Mouse (Mus musculus): ENCODE measurements at regions not wholly inside any gene's neighbourhood (a gene's known extent, or its start where the extent isn't known, plus 50 kb on each side); places are given as distances from the start of the nearest gene placed in this dataset.
A peak's percentile ranks its signal among the peaks of the same experiment; 100 is the strongest.

DNA sequence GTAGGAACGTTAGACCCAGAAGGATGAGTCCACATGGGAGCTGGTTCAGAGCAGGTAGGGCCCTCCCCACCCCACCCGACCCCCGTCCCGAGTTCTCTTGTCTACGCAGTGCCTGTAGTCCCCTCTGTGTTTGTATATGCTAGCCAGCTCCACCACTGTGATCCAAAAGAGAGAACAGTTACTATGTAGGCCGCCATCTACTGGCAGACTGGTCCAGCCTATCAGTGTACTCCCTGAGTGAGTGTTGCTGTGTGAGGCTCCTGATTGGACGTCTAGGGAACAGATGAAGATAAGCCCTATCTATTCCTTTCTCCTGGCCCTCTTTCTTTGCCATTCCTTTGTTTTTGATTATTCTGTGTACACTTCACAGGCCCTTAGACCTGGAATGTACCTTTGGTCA lies 120.6 kb upstream of the Ccnd2 start:
- no peak for DNase-seq (ENCODE audit: low spot score)

DNA sequence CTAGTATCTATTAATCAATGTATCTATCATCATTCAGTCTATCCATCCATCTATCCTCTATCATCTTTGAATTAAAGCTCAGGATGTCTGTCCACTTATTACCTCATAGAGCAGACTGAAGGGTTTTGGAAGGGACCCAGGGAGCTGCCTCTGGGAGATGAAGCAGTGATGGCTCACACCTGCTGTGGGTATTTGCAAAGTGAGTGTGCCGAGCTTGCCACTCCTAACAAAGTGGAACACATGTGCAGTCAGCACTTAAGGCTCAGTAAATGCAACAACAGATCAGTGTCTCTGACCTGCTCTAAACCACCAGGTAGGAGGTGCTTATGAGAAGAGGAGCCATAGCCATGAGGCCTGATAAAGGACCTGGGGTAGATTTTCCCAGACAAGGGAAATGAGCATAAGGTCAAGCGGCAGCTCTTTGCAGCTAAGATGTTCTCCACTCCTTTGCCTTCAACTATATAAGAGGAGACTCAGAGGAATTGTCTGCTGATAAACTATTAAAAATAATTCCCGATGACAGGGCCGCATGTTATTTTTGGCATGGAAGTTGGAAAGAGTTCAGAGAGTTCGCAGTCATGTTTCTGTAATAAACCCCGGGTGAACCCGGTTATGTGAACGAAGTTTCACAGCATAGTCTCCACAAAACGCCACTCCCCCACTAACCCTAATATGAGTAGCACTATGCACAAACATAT lies 122.9 kb upstream of the Ccnd2 start:
- no peak for ATAC-seq (ENCODE audit: extremely low read depth, insufficient number of reproducible peaks, low FRiP score, poor library complexity, severe bottlenecking)
- peaks cover 20% of the 10 kb centered on the region for H3K9me3 ChIP-seq (replicated peaks)
- no peak for DNase-seq (ENCODE audit: low spot score)
- H3K27me3 ChIP-seq (ENCODE audit: insufficient read depth, low read length), result peaks cover 11% of the 10 kb centered on the region
- 0 out of 2 replicates have a peak, but pooled peaks cover 3% of the 10 kb centered on the region for H3K4me1 ChIP-seq (ENCODE audit: insufficient read depth, low read depth, low read length)
- no peak overlapping the region for H3K4me3 ChIP-seq (ENCODE audit: low read depth, low read length)
- no peaks in the 10 kb centered on the region for H3K36me3 ChIP-seq (replicated peaks)
- no peak for TF ChIP-seq TAL1 (conservative IDR thresholded peaks at IDR 0.05; ENCODE audit: low read depth, low read length)
- TF ChIP-seq CTCF (IDR thresholded peaks at IDR 0.05; ENCODE audit: low read depth, low read length), result no peak
- TF ChIP-seq GATA1 (IDR thresholded peaks at IDR 0.05; ENCODE audit: borderline replicate concordance, low read length), result no peak
- TF ChIP-seq GATA2 (IDR thresholded peaks at IDR 0.05; ENCODE audit: borderline replicate concordance, low read depth, low read length), result no peak

More for the DNA sequence above, 120.6 kb upstream of the Ccnd2 start:
- H3K36me3 ChIP-seq (replicated peaks), result no peaks in the 10 kb centered on the region
- no peak overlapping the region for H3K4me3 ChIP-seq (ENCODE audit: low read depth, low read length)
- no peak for ATAC-seq (ENCODE audit: extremely low read depth, insufficient number of reproducible peaks, low FRiP score, poor library complexity, severe bottlenecking)
- TF ChIP-seq GATA2 (IDR thresholded peaks at IDR 0.05; ENCODE audit: borderline replicate concordance, low read depth, low read length) (no peak), TAL1 (conservative IDR thresholded peaks at IDR 0.05; ENCODE audit: low read depth, low read length) (no peak), GATA1 (IDR thresholded peaks at IDR 0.05; ENCODE audit: borderline replicate concordance, low read length) (no peak), POLR2AphosphoS5 (IDR thresholded peaks at IDR 0.05; ENCODE audit: insufficient replicate concordance, low read depth, low read length) (no peak), CTCF (IDR thresholded peaks at IDR 0.05; ENCODE audit: low read depth, low read length) (no peak)
- peaks cover 33% of the 10 kb centered on the region for H3K27me3 ChIP-seq (ENCODE audit: insufficient read depth, low read length)
- H3K4me1 ChIP-seq (ENCODE audit: insufficient read depth, low read depth, low read length), result 0 out of 2 replicates have a peak, but pooled peaks cover 3% of the 10 kb centered on the region
- H3K9me3 ChIP-seq (replicated peaks), result peaks cover 13% of the 10 kb centered on the region

DNA sequence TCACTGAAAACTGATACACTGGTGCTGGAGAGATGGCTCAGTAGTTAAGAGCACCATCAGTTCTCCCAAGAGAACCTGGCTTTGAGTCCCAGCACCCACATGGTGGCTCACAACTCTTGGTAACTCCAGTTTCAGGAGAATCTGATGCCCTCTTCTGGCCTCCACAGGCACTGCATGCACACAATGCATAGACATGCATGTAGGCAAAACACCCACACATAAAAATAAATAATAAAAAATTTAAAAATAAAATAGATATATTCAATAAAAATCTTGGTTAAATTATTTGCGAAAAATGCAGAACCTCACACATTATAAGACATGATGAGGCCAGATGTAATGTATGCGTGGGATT lies 123.4 kb upstream of the Ccnd2 start:
- ATAC-seq (ENCODE audit: extremely low read depth, insufficient number of reproducible peaks, low FRiP score, poor library complexity, severe bottlenecking) (no peak), DNase-seq (ENCODE audit: low spot score) (no peak)
- TF ChIP-seq POLR2AphosphoS5 (IDR thresholded peaks at IDR 0.05; ENCODE audit: insufficient replicate concordance, low read depth, low read length) (no peak), TAL1 (conservative IDR thresholded peaks at IDR 0.05; ENCODE audit: low read depth, low read length) (no peak), GATA1 (IDR thresholded peaks at IDR 0.05; ENCODE audit: borderline replicate concordance, low read length) (no peak), CTCF (IDR thresholded peaks at IDR 0.05; ENCODE audit: low read depth, low read length) (no peak), GATA2 (IDR thresholded peaks at IDR 0.05; ENCODE audit: borderline replicate concordance, low read depth, low read length) (no peak)
- Histone ChIP-seq H3K27me3 (ENCODE audit: insufficient read depth, low read length) (peaks cover 7% of the 10 kb centered on the region; the same call in 1 of the 2 replicates), H3K9me3 (replicated peaks) (peaks cover 20% of the 10 kb centered on the region), H3K4me3 (ENCODE audit: low read depth, low read length) (no peak overlapping the region), H3K36me3 (replicated peaks) (no peaks in the 10 kb centered on the region), H3K4me1 (ENCODE audit: insufficient read depth, low read depth, low read length) (0 out of 2 replicates have a peak, but pooled peaks cover 2% of the 10 kb centered on the region)

DNA sequence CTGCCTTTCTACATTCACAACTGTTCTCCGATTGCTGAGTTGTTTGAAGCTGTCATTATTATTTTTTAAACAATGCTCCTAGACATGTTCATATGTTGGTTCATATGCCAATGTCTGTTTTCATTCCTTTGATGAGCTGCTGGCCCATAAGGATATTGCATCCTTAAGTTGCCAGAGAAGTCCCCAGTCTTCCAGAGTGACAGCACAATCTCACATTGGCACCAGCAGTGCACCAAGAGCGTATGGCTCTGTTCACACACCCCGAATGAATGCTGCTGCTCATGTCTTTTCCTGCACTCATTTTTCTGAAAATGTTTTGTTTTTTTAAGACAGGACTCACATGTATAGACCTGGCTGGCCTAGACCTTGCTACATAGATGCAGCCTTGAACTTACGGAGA lies 124.4 kb upstream of the Ccnd2 start:
- TF ChIP-seq CTCF (IDR thresholded peaks at IDR 0.05; ENCODE audit: low read depth, low read length), result no peak
- no peak for TF ChIP-seq GATA2 (IDR thresholded peaks at IDR 0.05; ENCODE audit: borderline replicate concordance, low read depth, low read length)
- TF ChIP-seq POLR2AphosphoS5 (IDR thresholded peaks at IDR 0.05; ENCODE audit: insufficient replicate concordance, low read depth, low read length), result no peak
- Histone ChIP-seq H3K4me1 (ENCODE audit: insufficient read depth, low read depth, low read length) (no peaks in the 10 kb centered on the region), H3K9me3 (replicated peaks) (peaks cover 20% of the 10 kb centered on the region), H3K27me3 (ENCODE audit: insufficient read depth, low read length) (peaks cover 4% of the 10 kb centered on the region; the same call in 1 of the 2 replicates), H3K36me3 (replicated peaks) (no peaks in the 10 kb centered on the region), H3K4me3 (ENCODE audit: low read depth, low read length) (no peak overlapping the region)
- no peak for ATAC-seq (ENCODE audit: extremely low read depth, insufficient number of reproducible peaks, low FRiP score, poor library complexity, severe bottlenecking)
- DNase-seq (ENCODE audit: low spot score), result no peak

DNA sequence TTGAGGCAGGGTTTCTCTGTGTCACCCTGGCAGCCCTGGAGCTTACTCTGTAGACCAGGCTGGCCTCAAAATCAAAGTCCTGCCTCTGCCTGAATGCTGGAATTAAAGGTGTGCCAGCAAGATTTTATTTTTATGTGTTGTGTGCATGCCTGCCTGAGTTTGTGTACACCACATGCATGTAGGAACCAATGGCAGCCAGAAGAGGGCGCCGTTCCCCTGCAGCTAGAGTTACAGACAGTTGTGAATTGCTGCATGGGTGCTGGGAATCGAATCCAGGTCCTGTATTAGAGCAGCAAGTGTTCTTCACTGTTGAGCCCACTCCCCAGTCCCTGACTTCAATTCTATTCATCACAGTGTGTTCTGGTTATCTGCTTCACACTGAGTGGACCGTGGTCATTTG lies 126.4 kb upstream of the Ccnd2 start:
- H3K4me3 ChIP-seq (ENCODE audit: low read depth, low read length), result no peak overlapping the region
- H3K4me1 ChIP-seq (ENCODE audit: insufficient read depth, low read depth, low read length), result no peaks in the 10 kb centered on the region
- DNase-seq (ENCODE audit: low spot score), result no peak
- H3K27me3 ChIP-seq (ENCODE audit: insufficient read depth, low read length), result peaks cover 3% of the 10 kb centered on the region; the same call in 1 of the 2 replicates
- H3K36me3 ChIP-seq (replicated peaks), result no peaks in the 10 kb centered on the region
- H3K9me3 ChIP-seq (replicated peaks), result peaks cover 11% of the 10 kb centered on the region
- ATAC-seq (ENCODE audit: extremely low read depth, insufficient number of reproducible peaks, low FRiP score, poor library complexity, severe bottlenecking), result no peak
- TF ChIP-seq GATA2 (IDR thresholded peaks at IDR 0.05; ENCODE audit: borderline replicate concordance, low read depth, low read length) (no peak), CTCF (IDR thresholded peaks at IDR 0.05; ENCODE audit: low read depth, low read length) (0 out of 2 replicates have a peak, but pooled peaks have one; percentile 11), TAL1 (conservative IDR thresholded peaks at IDR 0.05; ENCODE audit: low read depth, low read length) (no peak), GATA1 (IDR thresholded peaks at IDR 0.05; ENCODE audit: borderline replicate concordance, low read length) (no peak)

DNA sequence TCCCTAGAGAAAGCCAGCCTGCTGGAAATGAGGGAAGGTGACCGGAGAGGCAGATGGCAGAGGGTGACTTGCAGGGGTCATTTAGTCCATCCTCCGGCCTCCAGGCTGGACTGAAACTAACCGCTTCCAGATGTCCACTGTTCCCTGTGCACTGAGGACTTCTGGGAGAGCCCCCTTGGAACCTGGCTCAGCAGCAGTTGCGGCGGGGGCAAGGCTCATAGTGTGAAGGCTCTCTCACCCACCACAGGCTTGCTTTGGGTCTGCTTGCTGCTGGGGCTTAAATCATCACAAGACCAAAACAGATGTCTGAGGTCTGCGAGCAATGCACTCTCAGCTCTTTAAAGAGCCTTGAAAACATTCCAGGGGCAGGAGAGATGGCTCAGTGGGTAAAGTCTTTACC lies 132.2 kb upstream of the Ccnd2 start:
- H3K4me1 ChIP-seq (ENCODE audit: insufficient read depth, low read depth, low read length), result 0 out of 2 replicates have a peak, but pooled peaks cover 4% of the 10 kb centered on the region
- no peaks in the 10 kb centered on the region for H3K36me3 ChIP-seq (replicated peaks)
- DNase-seq (ENCODE audit: low spot score) (no peak), ATAC-seq (ENCODE audit: extremely low read depth, insufficient number of reproducible peaks, low FRiP score, poor library complexity, severe bottlenecking) (no peak)
- H3K4me3 ChIP-seq (ENCODE audit: low read depth, low read length), result no peak overlapping the region
- H3K9me3 ChIP-seq (replicated peaks), result no peaks in the 10 kb centered on the region
- TF ChIP-seq TAL1 (conservative IDR thresholded peaks at IDR 0.05; ENCODE audit: low read depth, low read length) (no peak), GATA2 (IDR thresholded peaks at IDR 0.05; ENCODE audit: borderline replicate concordance, low read depth, low read length) (no peak), CTCF (IDR thresholded peaks at IDR 0.05; ENCODE audit: low read depth, low read length) (no peak), POLR2AphosphoS5 (IDR thresholded peaks at IDR 0.05; ENCODE audit: insufficient replicate concordance, low read depth, low read length) (no peak), GATA1 (IDR thresholded peaks at IDR 0.05; ENCODE audit: borderline replicate concordance, low read length) (no peak)
- H3K27me3 ChIP-seq (ENCODE audit: insufficient read depth, low read length), result peaks cover 11% of the 10 kb centered on the region
